Mouse (Mus musculus) small intestine, adult 2 months (tissue): ENCODE data around the gene Meis1.

Source experiments
- CTCF ChIP-seq: fragments of 200-500 bp; IDR thresholded peaks from 2 replicates; pipeline ENCODE4 v1.5.1; 2012; ENCODE audit warnings: low read depth, mild to moderate bottlenecking, control low read depth, inconsistent platforms, low read length, moderate library complexity, mixed read lengths; ENCODE audit not compliant: insufficient replicate concordance, insufficient read length; ENCODE audit errors: extremely low read depth
- POLR2A ChIP-seq: fragments of 200-500 bp; IDR thresholded peaks from 2 replicates; pipeline ENCODE4 v1.6.1; 2012; ENCODE audit warnings: low read depth, mild to moderate bottlenecking, control low read depth, inconsistent platforms, low read length, moderate library complexity

GRCm38 (mm10) chr11:18959465-18959864, 59.3 kb downstream of the Meis1 start:
- TF ChIP-seq CTCF (no peak), POLR2A (no peak)
